Mouse (Mus musculus) cerebellum, postnatal 14 days (tissue): ENCODE results near the gene Cadps2.

Experiments
- DNase-seq, 2 experiments: peaks; one replicate each; pipeline ENCODE4 v3.0.0; 2021; ENCODE audit warnings: mixed read lengths in 2 of 2

Cadps2 gene

DNA sequence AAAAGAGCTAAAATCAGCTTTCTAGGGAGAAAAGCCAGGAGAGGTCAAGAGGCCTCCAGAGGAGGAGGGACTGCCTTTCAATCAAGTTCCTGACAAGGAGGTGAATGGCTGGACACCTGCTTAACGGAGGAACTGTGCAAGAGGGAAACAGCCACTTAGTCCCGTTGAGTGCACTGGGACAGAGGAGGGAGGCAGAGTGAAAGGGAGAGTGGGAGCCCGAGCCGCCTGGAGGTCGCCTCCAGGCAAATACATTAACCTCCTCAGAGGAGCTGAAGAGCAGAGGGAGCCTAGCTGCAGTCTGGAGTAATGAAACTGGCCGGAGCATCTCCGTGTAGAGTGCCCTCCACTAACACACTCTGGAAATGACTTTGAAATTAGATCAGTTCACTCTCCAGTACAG, 485.7 kb downstream of the Cadps2 start:
- no peak for DNase-seq

- DNase-seq, result no peak
These were observed 501.7 kb downstream of the Cadps2 start for GRCm38 (mm10) chr6:23337411-23338063.

DNA sequence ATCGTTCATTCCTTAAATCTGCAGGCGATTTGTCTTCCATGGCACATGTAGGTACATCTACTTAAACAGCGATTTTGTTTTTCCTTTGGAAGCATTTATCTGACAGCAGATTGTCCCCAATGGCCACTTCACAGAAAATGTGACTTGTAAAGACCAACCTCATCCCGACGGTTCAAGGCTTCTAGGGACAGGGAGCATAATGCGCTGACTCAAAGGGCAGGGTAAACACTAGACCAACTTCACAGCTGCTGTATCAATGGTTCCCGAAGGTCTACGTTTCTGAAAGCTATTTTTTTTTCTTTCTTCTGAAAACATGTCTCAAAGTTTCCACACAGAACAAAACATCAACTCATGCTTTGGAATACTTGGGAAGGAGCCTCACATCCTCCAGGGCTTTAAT, 524.3 kb downstream of the Cadps2 start:
- DNase-seq, result no peak

DNA sequence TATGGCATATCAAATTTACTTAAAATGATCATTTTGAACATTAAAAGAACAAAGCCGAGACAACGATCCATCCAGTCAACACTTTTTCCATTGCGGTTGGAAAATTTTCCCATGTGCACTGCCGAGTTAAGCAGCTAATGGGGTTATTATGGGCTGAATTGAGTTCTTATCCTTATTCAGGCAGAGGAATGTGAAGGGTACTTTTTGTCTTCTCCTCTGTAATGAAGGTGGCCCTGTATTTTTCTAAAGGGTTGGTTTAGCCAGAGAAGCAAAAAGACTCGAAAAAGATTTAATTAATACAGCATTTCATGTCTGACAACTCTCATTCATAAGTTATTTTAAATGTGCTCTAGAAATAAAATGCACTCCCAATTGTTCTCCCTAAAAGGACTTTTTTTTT, 524.9 kb downstream of the Cadps2 start:
- no peak for DNase-seq

- DNase-seq, result no peak
These were observed 533.2 kb downstream of the Cadps2 start for GRCm38 (mm10) chr6:23306046-23306445.

GRCm38 (mm10) chr6:23298596-23298995, 540.6 kb downstream of the Cadps2 start:
- DNase-seq, result peak; percentile 30 to 53

GRCm38 (mm10) chr6:23294685-23295084, 544.5 kb downstream of the Cadps2 start:
- no peak for DNase-seq

GRCm38 (mm10) chr6:23288752-23289151, 550.5 kb downstream of the Cadps2 start:
- no peak for DNase-seq

GRCm38 (mm10) chr6:23281514-23281820, 557.8 kb downstream of the Cadps2 start:
- no peak for DNase-seq

DNA sequence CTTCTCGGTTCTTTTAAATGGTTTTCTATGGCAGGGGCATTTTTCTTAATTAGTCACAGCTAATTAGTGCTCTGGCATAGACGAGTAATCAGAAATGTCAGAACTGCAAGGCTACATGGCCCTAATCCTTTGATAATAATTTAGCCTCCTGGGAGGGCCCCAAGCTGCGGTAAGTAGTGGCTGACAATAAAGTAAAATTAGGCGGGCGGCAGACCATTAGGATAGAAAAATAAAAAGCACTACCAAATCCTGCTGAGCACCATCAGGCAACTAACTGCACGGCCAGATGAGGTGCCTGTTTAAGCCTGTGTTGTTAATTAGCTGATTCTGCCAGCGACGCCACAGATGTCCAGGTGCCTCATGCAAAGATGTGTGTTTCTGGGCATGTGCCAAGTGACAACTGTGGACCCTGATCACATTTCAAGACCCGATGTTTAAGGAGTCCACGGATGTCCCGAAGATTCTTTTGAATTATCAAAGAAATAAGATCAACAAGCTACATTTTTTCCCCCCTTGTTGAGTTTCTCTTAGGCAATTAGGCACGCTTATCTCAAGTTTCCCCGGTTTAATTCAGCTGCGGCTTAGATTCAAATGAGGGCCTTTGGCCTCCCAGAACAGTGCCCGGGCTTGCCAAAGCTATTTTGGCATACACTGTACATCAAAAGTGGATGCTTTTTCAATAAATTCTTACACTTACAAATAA, 558.3 kb downstream of the Cadps2 start:
- DNase-seq, result peak; percentile 35 to 39

GRCm38 (mm10) chr6:23273483-23273882, 565.7 kb downstream of the Cadps2 start:
- no peak for DNase-seq

GRCm38 (mm10) chr6:23272979-23273378, 566.2 kb downstream of the Cadps2 start:
- DNase-seq, result no peak

DNA sequence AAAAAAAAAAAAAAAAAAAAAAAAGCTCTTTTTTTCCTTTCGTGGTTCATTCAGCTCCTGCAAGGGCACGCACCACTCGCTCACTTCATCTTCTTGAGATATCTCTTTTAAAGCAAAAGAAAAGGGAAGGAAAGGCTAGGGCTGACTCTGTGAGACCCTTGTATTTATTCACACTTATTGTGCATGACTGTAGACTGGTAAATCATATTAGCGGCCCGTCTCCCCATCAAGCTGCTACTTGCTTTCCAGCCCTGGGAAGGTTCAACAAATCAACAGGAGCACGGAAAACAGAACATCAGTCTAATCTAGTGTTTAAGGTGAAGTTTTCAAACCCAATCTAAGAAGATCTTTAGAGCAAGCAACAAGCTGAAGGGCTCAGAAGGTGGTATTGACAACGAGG, 566.7 kb downstream of the Cadps2 start:
- no peak for DNase-seq

DNA sequence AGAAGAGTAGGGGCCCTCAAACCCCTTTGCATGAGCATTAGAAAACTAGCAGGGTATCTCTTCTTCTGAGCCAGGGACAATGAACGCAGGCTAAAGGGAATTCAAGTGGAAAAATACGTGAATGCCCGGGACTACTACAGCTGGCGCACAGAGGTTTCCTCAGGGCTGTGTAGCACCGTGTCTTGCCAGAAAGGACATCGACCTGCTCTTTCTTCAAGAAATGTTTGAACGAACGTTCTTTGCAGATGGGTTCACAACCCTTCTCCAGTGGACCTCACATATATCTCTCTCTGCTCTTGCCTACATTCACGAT, 578.5 kb downstream of the Cadps2 start:
- no peak for DNase-seq

DNA sequence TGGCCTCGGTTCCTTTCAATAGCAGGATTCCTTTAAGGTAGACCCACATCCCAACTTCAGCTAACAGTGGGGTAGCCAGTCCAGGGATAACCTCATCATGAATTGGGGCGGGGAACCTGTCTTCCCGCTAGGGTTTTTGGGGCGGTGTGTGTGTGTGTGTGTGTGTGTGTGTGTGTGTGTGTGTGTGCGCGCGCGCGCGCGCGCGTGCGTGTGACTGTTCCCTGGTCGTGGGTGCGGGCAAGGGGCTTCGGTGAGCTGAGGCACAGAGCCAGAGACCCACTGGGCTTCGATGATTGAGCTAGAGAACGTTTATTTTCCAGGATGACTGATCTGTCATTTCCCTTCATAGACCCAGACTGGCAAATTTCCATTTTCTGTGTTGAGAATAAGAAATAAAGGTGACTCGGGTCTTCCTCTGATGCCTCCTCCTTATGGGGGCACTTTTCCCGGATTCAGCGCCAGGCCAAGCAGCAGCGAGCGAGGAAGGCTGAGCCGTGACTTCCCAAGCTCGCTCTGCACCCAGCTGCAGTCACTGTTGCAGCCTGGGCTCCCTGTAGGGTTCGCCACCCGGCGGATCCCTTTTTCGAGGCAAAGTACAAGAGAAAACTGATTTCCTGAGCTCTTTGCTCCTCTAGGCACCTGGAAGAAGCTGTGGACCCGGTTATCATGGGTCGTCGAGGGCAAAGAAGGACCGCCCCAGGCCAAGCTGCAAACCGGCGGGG, 579.0 kb downstream of the Cadps2 start:
- DNase-seq, result peak; percentile 45 to 57

DNA sequence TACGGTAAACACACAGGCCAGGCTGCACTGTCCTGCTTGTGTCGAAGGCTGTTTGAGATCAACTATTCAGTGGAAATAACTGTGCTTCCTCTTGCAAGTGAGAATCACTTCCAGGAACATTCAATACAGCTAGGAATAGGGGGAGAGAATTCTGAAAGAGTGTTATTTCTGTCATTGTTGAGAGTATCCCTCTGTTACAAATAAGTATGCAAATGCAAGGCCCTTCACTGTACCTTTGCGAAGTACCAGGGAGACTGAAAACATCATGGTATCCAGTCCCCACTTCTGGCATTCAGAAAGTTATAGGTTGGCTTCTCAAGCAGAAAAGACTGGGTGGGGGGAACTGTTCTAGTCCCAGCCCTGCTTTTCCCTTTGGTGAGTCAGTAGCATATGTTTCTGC, 581.2 kb downstream of the Cadps2 start:
- DNase-seq, result no peak

DNA sequence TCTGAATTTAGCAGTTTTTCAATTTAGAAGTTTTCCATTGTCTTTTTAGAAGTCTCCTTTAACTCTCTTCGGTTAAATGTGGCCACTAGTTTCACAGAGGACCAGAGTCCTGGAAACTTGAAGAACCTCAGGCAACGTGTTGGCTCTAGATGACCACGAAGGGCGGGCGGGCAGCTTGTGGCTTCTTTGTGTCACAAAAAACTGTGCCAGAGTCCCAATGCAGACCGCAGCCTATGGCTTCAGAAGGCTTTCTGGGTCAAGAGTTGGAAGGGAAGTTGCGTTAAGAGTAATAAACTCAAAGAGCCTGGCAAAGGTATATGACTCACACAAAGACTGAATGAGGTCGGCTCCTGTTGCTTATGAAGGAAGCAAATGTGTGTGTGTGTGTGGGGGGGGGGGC, 584.1 kb downstream of the Cadps2 start:
- no peak for DNase-seq

DNA sequence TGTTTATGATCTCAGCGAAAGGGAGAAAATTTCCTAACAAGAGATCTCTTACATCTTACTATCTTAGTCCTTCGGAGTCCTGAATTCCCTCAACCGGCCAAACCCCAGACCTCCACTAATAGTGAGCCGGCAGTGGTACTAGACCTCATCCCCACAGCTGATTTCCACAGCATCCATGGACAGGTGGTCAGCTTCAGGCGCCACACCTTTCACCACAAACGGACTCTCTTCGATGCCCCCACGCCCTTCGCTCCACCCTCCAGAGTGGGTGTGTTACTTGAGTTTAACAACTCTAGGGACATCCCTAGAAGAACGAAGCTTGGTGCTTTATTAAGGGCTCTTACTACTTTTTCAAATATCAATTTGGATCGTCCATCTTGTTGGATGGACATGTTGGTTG, 584.6 kb downstream of the Cadps2 start:
- no peak for DNase-seq

- DNase-seq, result peak; percentile 22 to 36
These were observed 585.6 kb downstream of the Cadps2 start for GRCm38 (mm10) chr6:23253353-23254311.

- peak; percentile 16 to 59 for DNase-seq
These were observed 586.8 kb downstream of the Cadps2 start for GRCm38 (mm10) chr6:23252196-23253135.

GRCm38 (mm10) chr6:23251431-23251830, 587.8 kb downstream of the Cadps2 start:
- no peak for DNase-seq
